Mouse (Mus musculus): ENCODE results near the gene Lasp1. TPM values are rescaled to one million over a fixed set of nuclear protein-coding genes. Genes with fewer than 3 reads are reported as not detected.
"Not testable (repeated sequence)": the region's sequence is repeated elsewhere in the genome, so short reads cannot be mapped to it uniquely, and the experiment has no call there.

Lasp1 gene
- polyA plus RNA-seq, 1 experiment from 2014 or later = 138 TPM

DNA sequence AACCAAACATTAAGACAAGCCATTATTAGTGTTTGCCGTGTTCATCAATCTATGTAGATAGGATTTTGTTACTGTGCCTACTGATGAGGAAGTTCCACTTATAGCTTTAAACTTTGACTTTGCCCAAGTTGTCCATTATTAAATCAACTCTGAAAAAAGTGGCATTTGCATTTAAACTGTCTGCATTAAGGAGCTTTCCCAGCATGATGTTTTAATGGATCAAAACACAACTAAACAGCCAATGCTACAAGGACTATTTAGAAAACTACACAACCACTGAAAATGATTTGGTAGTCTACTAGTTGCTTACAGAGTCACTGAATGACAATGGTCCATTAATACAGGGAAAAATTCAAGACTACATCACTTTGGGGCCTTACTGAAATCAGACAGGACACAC is 19.9 kb upstream of the Lasp1 start:
- Histone ChIP-seq H3K4me2 (replicated peaks) (no peak overlapping the region), H3K27ac (no peak overlapping the region), H3K4me1 (peaks cover 22% of the 10 kb centered on the region), H3K4me3 (no peak overlapping the region), H3K9ac (no peak overlapping the region), H3K9me3 (no peaks in the 10 kb centered on the region), H3K36me3 (peaks cover 60% of the 10 kb centered on the region), H3K27me3 (no peaks in the 10 kb centered on the region)
- ATAC-seq (ENCODE audit: low FRiP score, low read depth) = no peak
- 93% methylated on average over 1 of the region's 1 CpGs for WGBS

DNA sequence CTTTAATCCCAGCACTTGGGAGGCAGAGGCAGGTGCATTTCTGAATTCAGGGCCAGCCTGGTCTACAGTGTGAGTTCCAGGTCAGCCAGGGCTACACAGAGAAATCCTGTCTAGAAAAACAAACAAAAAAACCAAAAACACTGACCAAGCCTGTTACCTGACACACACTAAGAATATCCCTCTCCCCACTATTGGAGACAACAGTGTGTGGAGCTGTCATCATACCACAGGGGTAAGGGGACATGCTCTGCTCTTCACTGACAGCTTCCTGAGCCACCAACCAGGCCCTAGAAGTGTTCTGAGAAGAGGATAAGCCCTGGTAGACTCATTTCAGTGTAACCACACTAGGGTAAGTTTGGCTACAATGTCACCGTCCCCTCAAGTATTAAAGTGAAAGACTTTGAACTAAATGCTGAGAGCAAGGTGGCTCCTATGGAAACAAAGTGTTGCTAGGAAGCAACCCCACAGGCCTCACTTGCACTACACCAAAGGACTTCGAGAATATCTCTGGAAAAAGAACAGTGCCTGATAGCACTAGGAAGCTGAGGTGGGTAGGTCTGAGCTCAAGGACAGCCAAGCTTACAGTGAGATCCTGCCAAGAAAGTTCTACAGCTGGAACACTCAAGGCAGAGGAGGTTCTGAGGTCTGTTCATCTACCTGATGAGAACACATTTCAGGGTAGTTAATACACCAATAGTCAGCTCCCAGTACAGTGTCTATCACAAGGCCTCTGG is 18.7 kb upstream of the Lasp1 start:
- no peak for ATAC-seq (ENCODE audit: low FRiP score, low read depth)
- peak overlapping the region; percentile 100 for H3K9ac ChIP-seq
- H3K4me2 ChIP-seq (replicated peaks) = peak overlapping the region; percentile 80
- H3K36me3 ChIP-seq = peaks cover 60% of the 10 kb centered on the region
- 81% methylated on average over 2 of the region's 2 CpGs for WGBS
- H3K4me1 ChIP-seq = peaks cover 22% of the 10 kb centered on the region
- no peak overlapping the region for H3K27ac ChIP-seq
- H3K4me3 ChIP-seq = peak overlapping the region; percentile 96
- H3K9me3 ChIP-seq = no peaks in the 10 kb centered on the region
- H3K27me3 ChIP-seq = no peaks in the 10 kb centered on the region

DNA sequence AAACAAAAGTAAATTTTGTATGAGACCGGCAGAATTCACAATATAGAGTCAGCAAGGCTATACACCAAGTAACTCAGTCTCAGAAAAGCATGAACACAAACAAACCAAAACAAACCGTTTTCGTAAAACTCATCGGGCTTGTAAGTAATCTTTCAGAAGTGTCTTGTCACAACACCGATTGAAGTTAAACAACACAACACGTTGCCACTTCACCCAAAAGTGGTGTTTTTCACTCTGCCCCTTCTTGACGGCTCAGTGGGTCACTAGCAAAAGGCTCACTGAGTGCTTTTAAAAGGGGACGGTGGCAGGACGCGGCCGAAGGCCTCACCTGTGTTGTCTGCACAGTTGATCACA is 17.3 kb upstream of the Lasp1 start:
- ATAC-seq (ENCODE audit: low FRiP score, low read depth) = no peak
- peaks cover 22% of the 10 kb centered on the region for H3K4me1 ChIP-seq
- H3K9me3 ChIP-seq = no peaks in the 10 kb centered on the region

DNA sequence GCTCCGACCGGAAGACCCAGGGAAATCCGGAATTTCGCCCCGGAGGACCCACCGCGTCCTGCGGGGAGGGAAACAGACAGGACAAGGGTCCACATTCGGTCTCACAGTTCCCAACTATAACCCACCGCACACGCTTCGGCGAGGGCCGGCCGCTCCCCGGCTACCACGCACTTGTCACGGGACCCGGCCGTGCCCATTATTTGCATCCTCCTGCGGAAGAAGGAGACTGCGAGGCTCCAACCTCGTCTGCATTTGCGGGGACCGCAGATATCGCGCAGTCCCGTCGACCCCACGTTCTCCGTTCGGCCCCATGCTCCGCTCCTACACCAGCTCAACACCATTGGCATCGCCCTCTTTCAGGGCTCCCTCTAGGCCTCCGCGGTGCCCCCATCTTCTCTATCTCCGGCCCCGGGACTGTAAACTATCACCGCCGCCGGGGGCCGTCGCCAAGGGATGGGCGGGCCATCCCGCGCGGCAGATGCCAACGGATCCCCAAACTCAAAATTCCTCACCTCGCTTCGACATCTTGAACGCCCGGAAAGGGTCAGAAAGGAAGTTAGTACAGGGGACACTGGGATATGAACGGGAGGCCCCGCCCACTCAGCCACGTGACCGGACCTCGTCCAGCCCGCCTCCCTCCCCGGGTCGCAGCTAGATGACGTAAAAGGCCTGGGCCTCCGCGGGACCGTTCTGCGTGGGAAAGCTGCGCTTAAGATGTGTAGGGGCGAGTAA is 16.8 kb upstream of the Lasp1 start, which contains the start of gene Rpl23:
TSS of gene Rpl23 (minus strand) at position 606 of the 732 bp plus-strand sequence.
- WGBS = under 1% methylated on average over 67 of the region's 67 CpGs
- Histone ChIP-seq H3K36me3 (peaks cover 42% of the 10 kb centered on the region), H3K4me2 (replicated peaks) (peak within 1 kb of the TSS; percentile 80), H3K27me3 (no peaks in the 10 kb centered on the region), H3K27ac (peak within 1 kb of the TSS; percentile 92), H3K4me3 (peak within 1 kb of the TSS; percentile 96), H3K4me1 (peaks cover 22% of the 10 kb centered on the region), H3K9me3 (no peaks in the 10 kb centered on the region), H3K9ac (peak within 1 kb of the TSS; percentile 100)
- peak; percentile 95 for ATAC-seq (ENCODE audit: low FRiP score, low read depth)

More for the DNA sequence above, 17.3 kb upstream of the Lasp1 start:
- peak overlapping the region; percentile 92 for H3K27ac ChIP-seq
- H3K36me3 ChIP-seq = peaks cover 47% of the 10 kb centered on the region
- peak overlapping the region; percentile 80 for H3K4me2 ChIP-seq (replicated peaks)
- WGBS = 1% methylated on average over 11 of the region's 11 CpGs
- no peaks in the 10 kb centered on the region for H3K27me3 ChIP-seq
- peak overlapping the region; percentile 100 for H3K9ac ChIP-seq
- H3K4me3 ChIP-seq = peak overlapping the region; percentile 96

DNA sequence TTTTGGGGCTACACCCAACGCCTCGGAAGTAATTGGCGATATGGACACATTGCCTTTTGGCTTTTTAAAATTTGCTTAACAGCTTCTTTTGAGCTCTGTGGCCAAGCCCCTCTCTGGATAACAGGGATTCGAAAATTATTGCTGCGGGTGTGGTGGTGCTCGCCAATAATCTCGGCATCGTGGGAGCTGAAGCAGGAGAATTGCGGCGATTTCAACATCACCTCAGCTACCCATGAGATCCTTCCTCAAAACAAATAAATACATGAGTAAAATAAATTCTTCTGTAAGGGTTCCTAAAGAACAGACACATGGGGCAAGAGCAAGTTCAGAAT is 16.3 kb upstream of the Lasp1 start:
- WGBS = under 1% methylated on average over 10 of the region's 10 CpGs
- Histone ChIP-seq H3K4me2 (replicated peaks) (peak overlapping the region; percentile 71), H3K27me3 (no peaks in the 10 kb centered on the region), H3K36me3 (peaks cover 36% of the 10 kb centered on the region), H3K4me3 (peak overlapping the region; percentile 96), H3K27ac (peak overlapping the region; percentile 10; the same call in 1 of the 2 replicates), H3K9ac (peak overlapping the region; percentile 68), H3K4me1 (peaks cover 22% of the 10 kb centered on the region), H3K9me3 (no peaks in the 10 kb centered on the region)
- peak; percentile 48; the same call in 1 of the 2 replicates for ATAC-seq (ENCODE audit: low FRiP score, low read depth)

DNA sequence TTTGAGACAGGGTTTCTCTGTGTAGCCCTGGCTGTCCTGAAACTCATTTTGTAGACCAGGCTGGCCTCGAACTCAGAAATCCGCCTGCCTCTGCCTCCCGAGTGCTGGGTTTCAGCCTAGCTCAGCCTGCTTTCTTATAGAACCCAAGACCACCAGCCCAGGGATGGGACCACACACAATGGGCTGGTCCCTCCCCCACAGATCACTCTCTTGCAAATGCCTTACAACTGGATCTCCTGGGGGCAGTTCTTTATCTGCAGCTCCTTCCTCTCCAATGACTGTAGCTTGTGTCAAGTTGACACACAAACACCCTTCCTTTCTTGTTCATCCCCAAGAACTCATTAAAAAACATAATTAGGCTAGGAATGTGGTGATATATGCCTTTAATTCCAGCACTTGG is 10.8 kb upstream of the Lasp1 start:
- peaks cover 4% of the 10 kb centered on the region; the same call in 1 of the 2 replicates for H3K4me1 ChIP-seq
- H3K27me3 ChIP-seq = no peaks in the 10 kb centered on the region
- H3K27ac ChIP-seq = no peak overlapping the region
- no peaks in the 10 kb centered on the region for H3K9me3 ChIP-seq
- ATAC-seq (ENCODE audit: low FRiP score, low read depth) = no peak
- H3K36me3 ChIP-seq = no peaks in the 10 kb centered on the region
- no peak overlapping the region for H3K4me3 ChIP-seq
- WGBS = 80% methylated on average over 3 of the region's 3 CpGs
- H3K9ac ChIP-seq = no peak overlapping the region
- no peak overlapping the region for H3K4me2 ChIP-seq (replicated peaks)

DNA sequence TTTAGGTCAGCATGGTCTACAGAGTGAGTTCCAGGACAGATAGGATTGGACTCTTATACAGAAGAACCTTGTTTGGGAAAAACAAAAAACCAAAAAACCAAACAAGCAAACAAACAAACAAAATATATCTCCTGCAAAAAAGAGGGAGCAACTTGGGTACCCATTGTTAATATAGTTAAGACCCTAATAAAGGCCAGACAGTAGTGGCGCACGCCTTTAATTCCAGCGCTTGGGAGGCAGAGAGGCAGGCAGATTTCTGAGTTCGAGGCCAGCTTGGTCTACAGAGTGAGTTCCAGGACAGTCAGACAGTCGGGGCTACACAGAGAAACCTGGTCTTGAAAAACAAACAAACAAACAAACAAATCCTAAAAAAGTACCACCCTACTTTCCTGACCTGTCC is 9.1 kb upstream of the Lasp1 start:
- H3K4me2 ChIP-seq (replicated peaks) = no peak overlapping the region
- H3K9ac ChIP-seq = no peak overlapping the region
- H3K27me3 ChIP-seq = no peaks in the 10 kb centered on the region
- WGBS = 86% methylated on average over 5 of the region's 5 CpGs
- H3K27ac ChIP-seq = no peak overlapping the region
- H3K4me3 ChIP-seq = no peak overlapping the region
- no peak for ATAC-seq (ENCODE audit: low FRiP score, low read depth)
- H3K9me3 ChIP-seq = no peaks in the 10 kb centered on the region
- no peaks in the 10 kb centered on the region for H3K4me1 ChIP-seq
- no peaks in the 10 kb centered on the region for H3K36me3 ChIP-seq

DNA sequence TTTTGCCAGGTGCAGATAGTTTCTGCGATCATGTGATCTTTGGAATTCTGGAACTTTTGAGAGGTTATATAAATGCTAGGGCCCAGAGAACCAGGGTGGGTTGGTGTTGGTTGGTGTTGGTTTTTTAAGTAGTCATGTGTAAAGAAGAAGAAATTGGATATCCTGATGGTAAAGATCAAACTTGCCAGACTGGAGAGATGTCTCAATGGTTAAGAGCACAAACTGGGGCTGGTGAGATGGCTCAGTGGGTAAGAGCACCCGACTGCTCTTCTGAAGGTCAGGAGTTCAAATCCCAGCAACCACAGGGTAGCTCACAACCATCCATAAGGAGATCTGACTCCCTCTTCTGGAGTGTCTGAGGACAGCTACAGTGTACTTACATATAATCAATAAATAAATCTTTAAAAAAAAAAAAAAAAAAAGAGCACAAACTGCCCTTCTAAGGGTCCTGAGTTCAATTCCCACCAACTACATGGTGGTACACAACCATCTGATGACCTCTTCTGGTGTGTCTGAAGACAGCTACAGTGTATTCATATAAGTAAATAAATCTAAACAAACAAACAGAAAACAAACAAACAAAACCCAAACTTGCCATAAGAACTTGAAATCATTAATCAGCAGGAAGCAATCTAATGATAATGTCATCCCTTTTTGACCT is 7.9 kb upstream of the Lasp1 start:
- H3K4me2 ChIP-seq (replicated peaks); H3K4me3 ChIP-seq; H3K9me3 ChIP-seq; H3K9ac ChIP-seq; H3K27me3 ChIP-seq; ATAC-seq (ENCODE audit: low FRiP score, low read depth); H3K27ac ChIP-seq; H3K36me3 ChIP-seq; H3K4me1 ChIP-seq: not testable (repeated sequence)
- 73% methylated on average over 2 of the region's 2 CpGs for WGBS

DNA sequence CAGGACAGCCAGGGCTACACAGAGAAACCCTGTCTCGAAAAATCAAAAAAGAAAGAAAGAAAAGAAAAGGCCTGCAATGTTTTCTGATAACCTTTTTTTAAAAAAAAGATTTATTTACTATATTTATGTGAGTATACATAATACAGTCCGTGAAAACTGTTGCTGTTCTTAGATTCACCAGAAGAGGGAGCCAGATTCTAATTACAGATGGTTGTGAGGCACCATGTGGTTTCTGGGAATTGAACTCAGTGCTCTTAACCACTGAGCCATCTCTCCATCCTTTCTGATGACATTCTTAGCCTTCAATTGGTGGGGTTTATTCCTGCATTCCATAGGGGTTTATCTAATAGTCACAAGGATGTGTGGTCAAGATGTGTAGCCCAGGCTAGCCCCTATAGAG is 5.6 kb upstream of the Lasp1 start:
- Histone ChIP-seq H3K9ac (no peak overlapping the region), H3K9me3 (no peaks in the 10 kb centered on the region), H3K4me3 (no peak overlapping the region), H3K27ac (no peak overlapping the region), H3K27me3 (no peaks in the 10 kb centered on the region), H3K4me1 (peaks cover 6% of the 10 kb centered on the region), H3K4me2 (replicated peaks) (no peak overlapping the region), H3K36me3 (no peaks in the 10 kb centered on the region)
- 10% methylated on average over 2 of the region's 2 CpGs for WGBS
- no peak for ATAC-seq (ENCODE audit: low FRiP score, low read depth)

DNA sequence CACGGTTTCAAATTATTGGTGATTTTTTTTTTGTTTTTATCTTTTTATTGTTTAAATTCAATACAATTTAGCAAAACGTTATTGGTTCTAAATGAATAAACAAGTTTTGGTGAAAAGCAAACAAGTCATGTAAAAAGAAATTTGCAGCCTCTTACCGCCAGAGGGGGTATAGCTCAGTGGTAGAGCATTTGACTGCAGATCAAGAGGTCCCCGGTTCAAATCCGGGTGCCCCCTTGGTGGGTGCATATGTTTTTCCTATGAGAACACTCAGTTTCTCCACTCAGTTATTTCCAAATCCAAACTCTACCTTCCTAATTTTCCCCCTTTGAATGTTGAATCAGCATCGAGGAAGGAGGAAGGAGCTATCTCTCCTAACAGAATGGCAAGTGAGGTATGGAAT is 1.9 kb upstream of the Lasp1 start:
- no peak for ATAC-seq (ENCODE audit: low FRiP score, low read depth)
- no peaks in the 10 kb centered on the region for H3K9me3 ChIP-seq
- no peak overlapping the region for H3K4me3 ChIP-seq
- H3K27me3 ChIP-seq = no peaks in the 10 kb centered on the region
- peaks cover 20% of the 10 kb centered on the region for H3K4me1 ChIP-seq
- 4% methylated on average over 6 of the region's 6 CpGs for WGBS
- H3K4me2 ChIP-seq (replicated peaks) = no peak overlapping the region
- H3K27ac ChIP-seq = no peak overlapping the region
- H3K9ac ChIP-seq = no peak overlapping the region
- H3K36me3 ChIP-seq = no peaks in the 10 kb centered on the region

DNA sequence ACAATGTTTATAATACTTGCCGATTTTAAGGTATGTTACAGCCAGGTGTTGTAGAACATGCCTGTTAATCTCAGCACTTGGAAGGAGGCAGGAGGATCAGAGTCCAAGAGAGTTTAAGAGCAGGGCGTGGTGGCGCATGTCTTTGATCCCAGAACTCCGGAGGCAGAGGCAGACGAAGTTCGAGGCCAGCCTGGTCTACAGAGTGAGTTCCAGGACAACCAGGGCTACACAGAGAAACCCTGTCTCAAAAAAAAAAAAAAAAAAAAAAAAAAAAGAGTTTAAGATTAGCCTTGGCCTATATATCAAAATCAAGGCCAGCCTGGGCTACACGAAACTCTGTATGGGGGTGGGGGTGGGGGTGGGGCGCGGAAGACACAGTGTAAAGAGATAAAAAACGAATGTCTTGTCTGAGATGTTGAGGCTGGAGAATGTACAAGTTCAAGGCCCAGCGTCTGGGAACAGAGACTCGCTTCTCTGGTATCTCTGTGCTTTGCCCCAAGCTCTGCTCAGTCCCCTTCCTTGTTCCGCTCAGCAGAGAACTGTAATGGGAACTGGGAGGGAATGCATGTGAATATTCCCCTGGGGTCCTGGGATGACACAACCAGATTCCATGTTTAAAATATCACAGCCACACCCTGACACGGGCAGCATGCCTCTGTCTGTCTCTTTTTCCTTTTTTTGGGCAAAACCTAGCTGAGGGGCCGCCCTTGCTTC is 1.3 kb upstream of the Lasp1 start:
- H3K27ac ChIP-seq = no peak overlapping the region
- H3K4me2 ChIP-seq (replicated peaks) = peak overlapping the region; percentile 74
- H3K4me3 ChIP-seq = 0 out of 2 replicates have a peak overlapping the region, but pooled peaks have one; percentile 73
- no peaks in the 10 kb centered on the region for H3K27me3 ChIP-seq
- H3K9me3 ChIP-seq = no peaks in the 10 kb centered on the region
- peaks cover 27% of the 10 kb centered on the region for H3K4me1 ChIP-seq
- ATAC-seq (ENCODE audit: low FRiP score, low read depth) = no peak
- H3K9ac ChIP-seq = no peak overlapping the region
- H3K36me3 ChIP-seq = 0 out of 2 replicates have a peak, but pooled peaks cover 2% of the 10 kb centered on the region
- WGBS = 52% methylated on average over 15 of the region's 15 CpGs

DNA sequence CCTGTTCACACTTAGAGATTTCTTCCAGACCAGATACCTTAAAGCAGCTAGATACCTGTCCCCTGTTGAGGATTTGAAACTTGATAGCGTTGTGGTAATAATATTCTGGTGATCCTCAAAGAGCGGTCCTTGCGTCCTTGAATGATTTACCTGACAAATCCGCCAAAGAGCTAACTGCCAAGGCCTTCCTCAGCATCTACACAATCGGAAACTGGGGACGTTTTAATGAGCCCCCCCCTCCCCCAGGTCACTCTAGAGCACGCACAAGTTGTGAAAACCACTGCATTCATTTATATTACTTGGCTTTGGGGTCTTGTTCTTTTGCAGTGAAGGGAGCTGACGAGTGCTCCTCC is 741 bp upstream of the Lasp1 start:
- no peaks in the 10 kb centered on the region for H3K9me3 ChIP-seq
- no peak for ATAC-seq (ENCODE audit: low FRiP score, low read depth)
- H3K36me3 ChIP-seq = 0 out of 2 replicates have a peak, but pooled peaks cover 2% of the 10 kb centered on the region
- H3K27me3 ChIP-seq = no peaks in the 10 kb centered on the region
- no peak overlapping the region for H3K9ac ChIP-seq
- H3K27ac ChIP-seq = no peak overlapping the region
- peak overlapping the region; percentile 74 for H3K4me2 ChIP-seq (replicated peaks)
- 35% methylated on average over 8 of the region's 8 CpGs for WGBS
- peak overlapping the region; percentile 73 for H3K4me3 ChIP-seq
- H3K4me1 ChIP-seq = peaks cover 30% of the 10 kb centered on the region
